Mouse (Mus musculus): ENCODE data around the gene Fcer2a. TPM values are rescaled to one million over a fixed set of nuclear protein-coding genes. Genes with fewer than 3 reads are reported as not detected.

Fcer2a gene
- polyA plus RNA-seq (2016; fragmentation: Nextera tagmentation; extraction: Ambion mirVana): 0.35 and 0.89 TPM in 2 replicates

DNA sequence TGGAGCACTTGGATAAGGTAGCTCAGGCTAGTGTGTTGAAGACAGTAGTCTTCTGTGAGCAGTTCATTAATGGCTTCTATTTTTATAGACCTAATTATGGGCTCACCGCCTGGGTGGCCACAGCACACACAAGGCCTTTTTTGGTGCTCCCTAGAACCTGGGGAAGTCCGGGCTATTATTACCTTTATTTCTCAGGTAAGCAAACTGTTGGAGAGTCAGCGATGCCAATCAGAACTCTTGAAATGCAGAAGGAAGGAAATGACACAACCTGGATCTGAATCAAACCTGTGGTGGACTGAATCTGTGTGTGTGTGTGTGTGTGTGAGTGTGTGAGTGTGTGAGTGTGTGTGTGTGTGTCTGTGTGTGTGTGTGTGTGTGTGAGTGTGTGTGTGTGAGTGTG, at the start of gene Fcer2a:
TSS of gene Fcer2a (minus strand) at position 55 of the 400 bp plus-strand sequence.
- H3K27ac ChIP-seq: no peak within 1 kb of the TSS
- no peak within 1 kb of the TSS for H3K4me3 ChIP-seq (replicated peaks)
- H3K27me3 ChIP-seq: no peaks in the 10 kb centered on the region
- no peaks in the 10 kb centered on the region for H3K36me3 ChIP-seq (replicated peaks)
- ATAC-seq (ENCODE audit: low FRiP score): no peak
- no peaks in the 10 kb centered on the region for H3K4me1 ChIP-seq
- H3K4me2 ChIP-seq: no peak within 1 kb of the TSS
- WGBS: 82% methylated on average over 3 of the region's 3 CpGs
- no peaks in the 10 kb centered on the region for H3K9me3 ChIP-seq
- H3K9ac ChIP-seq: no peak within 1 kb of the TSS

DNA sequence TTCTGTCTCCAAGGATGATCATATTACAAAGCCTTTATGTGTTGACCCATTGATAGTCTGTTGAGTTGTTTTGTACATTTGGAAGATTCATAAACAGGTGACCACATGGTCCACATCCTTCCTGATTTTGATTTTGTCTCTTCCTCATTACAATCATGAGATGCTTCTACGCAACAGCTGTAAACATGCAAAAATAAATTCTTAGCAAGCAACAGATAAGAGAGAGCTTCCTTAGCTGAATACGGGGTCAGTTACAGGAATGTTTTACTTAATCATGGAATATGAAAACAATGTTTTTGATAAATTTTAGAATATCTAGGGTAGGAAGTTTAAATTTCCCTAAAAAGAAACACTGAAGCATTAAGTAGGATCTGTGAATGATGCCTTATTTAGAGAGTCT, 43.0 kb upstream of the Fcer2a start:
- Histone ChIP-seq H3K27me3 (no peaks in the 10 kb centered on the region), H3K4me2 (no peak overlapping the region), H3K27ac (no peak overlapping the region), H3K9me3 (no peaks in the 10 kb centered on the region), H3K4me3 (replicated peaks) (no peak overlapping the region), H3K36me3 (replicated peaks) (no peaks in the 10 kb centered on the region), H3K9ac (no peak overlapping the region), H3K4me1 (no peaks in the 10 kb centered on the region)
- no peak for ATAC-seq (ENCODE audit: low FRiP score)
- WGBS: 91% methylated on average over 2 of the region's 2 CpGs

DNA sequence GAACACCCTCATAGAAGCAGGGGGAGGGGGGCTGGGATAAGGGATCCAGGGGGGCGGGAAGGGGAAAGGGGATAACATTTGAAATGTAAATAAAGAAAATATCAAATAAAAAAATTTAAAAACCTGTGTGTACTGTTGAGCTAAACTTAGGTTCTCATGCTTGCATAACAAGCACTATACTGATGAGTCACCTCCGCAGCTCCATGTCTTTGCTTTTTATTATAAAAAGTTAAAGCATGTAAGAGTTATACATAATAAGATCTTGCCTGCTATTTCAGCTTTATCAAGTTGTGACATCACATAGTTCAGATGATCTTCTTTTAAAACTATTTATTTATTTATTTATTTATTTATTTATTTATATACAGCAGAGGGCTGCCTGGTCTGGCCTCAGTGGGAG, 41.6 kb upstream of the Fcer2a start:
- H3K4me1 ChIP-seq: no peaks in the 10 kb centered on the region
- 84% methylated on average over 2 of the region's 2 CpGs for WGBS
- H3K9me3 ChIP-seq: no peaks in the 10 kb centered on the region
- H3K9ac ChIP-seq: no peak overlapping the region
- no peak overlapping the region for H3K27ac ChIP-seq
- H3K27me3 ChIP-seq: no peaks in the 10 kb centered on the region
- no peaks in the 10 kb centered on the region for H3K36me3 ChIP-seq (replicated peaks)
- no peak overlapping the region for H3K4me3 ChIP-seq (replicated peaks)
- ATAC-seq (ENCODE audit: low FRiP score): no peak
- no peak overlapping the region for H3K4me2 ChIP-seq

DNA sequence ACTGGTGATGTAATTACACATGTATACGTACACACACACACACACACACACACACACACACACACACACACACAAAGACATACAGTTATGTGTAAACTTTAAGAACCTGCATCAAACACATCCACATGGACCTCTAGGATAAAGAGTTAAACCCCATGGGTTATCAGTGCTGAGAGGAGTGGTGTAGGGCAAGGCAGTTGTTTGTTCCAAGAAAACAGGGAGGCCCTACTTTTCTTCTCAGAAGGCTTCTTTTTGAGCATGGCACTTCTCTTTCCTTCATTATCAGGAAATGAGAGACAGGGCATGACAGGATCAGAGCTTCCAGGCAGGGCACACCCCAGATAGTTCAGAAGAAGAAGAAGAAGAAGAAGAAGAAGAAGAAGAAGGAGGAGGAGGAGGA, 40.1 kb upstream of the Fcer2a start:
- Histone ChIP-seq H3K27me3 (no peaks in the 10 kb centered on the region), H3K4me1 (no peaks in the 10 kb centered on the region), H3K4me2 (no peak overlapping the region), H3K27ac (no peak overlapping the region), H3K9ac (no peak overlapping the region), H3K4me3 (replicated peaks) (no peak overlapping the region), H3K9me3 (no peaks in the 10 kb centered on the region), H3K36me3 (replicated peaks) (no peaks in the 10 kb centered on the region)
- no peak for ATAC-seq (ENCODE audit: low FRiP score)
- 56% methylated on average over 1 of the region's 1 CpGs for WGBS

DNA sequence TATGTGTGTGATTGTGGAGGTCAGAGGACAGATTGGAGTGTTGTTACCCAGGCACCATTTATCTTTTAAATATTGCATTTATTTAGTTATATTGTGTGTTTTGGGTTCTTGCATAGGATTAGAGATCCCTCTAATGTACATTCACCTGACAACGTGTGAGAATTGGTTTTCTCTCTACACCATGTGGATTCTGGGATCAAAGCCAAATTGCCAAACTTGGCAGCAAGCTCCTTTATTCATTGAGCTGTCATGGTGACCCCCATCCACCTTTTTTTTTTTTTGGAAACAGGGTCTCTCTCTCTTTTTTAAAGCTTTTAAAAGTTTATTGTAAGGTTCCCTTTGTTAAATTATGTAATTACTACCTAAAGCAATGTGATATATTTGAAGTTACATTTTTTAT, 27.1 kb upstream of the Fcer2a start:
- ATAC-seq (ENCODE audit: low FRiP score): no peak
- H3K4me1 ChIP-seq: no peaks in the 10 kb centered on the region

DNA sequence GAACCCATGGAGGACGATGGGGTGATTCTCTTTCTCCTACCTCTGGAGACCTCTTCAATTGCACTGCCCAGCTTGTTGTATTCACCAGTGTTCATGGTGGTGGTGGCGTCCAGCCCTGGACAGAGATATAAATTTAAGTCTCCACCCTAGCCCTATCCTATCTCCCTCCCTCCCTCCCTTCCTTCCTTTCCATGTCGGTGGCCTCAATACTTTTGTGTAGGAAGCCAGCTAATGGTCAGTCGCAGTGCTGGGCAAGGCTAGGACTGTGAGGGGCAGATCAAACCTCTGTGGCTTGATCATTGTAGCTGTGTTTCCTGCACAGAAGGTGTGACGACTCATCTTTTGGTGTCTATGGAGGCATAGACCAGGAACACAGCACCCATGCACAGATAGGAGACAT, 26.6 kb upstream of the Fcer2a start, which contains the start of gene Clec4g:
TSS of gene Clec4g (minus strand) at position 101 of the 400 bp plus-strand sequence.
- Histone ChIP-seq H3K9me3 (no peaks in the 10 kb centered on the region), H3K4me3 (replicated peaks) (no peak within 1 kb of the TSS), H3K27me3 (no peaks in the 10 kb centered on the region), H3K4me1 (no peaks in the 10 kb centered on the region), H3K9ac (no peak within 1 kb of the TSS), H3K36me3 (replicated peaks) (no peaks in the 10 kb centered on the region), H3K27ac (no peak within 1 kb of the TSS), H3K4me2 (no peak within 1 kb of the TSS)
- ATAC-seq (ENCODE audit: low FRiP score): no peak
- 78% methylated on average over 5 of the region's 5 CpGs for WGBS

More for the DNA sequence above, 27.1 kb upstream of the Fcer2a start:
- WGBS: 36% methylated on average over 1 of the region's 1 CpGs
- Histone ChIP-seq H3K9me3 (no peaks in the 10 kb centered on the region), H3K4me2 (no peak overlapping the region), H3K9ac (no peak overlapping the region), H3K27me3 (no peaks in the 10 kb centered on the region), H3K36me3 (replicated peaks) (no peaks in the 10 kb centered on the region), H3K27ac (no peak overlapping the region), H3K4me3 (replicated peaks) (no peak overlapping the region)

DNA sequence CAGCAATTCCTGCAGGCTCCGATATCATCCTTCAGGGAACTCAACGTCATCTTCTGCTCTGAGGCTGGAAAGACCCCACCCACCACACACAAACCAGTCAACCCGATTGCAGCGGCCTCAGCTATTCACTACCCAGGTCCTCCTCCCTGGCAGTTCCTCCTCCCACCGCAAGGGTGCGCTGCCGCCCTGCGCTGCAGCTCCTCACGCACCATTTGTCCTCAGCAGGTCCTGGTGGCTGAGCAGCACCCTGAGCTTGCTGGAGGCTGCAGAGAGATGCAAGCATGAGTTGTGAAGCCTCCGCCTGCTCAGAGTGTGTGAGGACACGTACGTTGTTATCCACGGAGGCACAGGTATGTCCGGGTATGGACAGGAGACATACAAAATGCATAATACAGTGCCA, 24.6 kb upstream of the Fcer2a start:
- Histone ChIP-seq H3K4me1 (no peaks in the 10 kb centered on the region), H3K9me3 (no peaks in the 10 kb centered on the region), H3K4me3 (replicated peaks) (no peak overlapping the region), H3K27ac (no peak overlapping the region), H3K4me2 (no peak overlapping the region), H3K36me3 (replicated peaks) (no peaks in the 10 kb centered on the region), H3K9ac (no peak overlapping the region), H3K27me3 (no peaks in the 10 kb centered on the region)
- ATAC-seq (ENCODE audit: low FRiP score): peak; percentile 33; the same call in 1 of the 2 replicates
- 17% methylated on average over 14 of the region's 14 CpGs for WGBS

DNA sequence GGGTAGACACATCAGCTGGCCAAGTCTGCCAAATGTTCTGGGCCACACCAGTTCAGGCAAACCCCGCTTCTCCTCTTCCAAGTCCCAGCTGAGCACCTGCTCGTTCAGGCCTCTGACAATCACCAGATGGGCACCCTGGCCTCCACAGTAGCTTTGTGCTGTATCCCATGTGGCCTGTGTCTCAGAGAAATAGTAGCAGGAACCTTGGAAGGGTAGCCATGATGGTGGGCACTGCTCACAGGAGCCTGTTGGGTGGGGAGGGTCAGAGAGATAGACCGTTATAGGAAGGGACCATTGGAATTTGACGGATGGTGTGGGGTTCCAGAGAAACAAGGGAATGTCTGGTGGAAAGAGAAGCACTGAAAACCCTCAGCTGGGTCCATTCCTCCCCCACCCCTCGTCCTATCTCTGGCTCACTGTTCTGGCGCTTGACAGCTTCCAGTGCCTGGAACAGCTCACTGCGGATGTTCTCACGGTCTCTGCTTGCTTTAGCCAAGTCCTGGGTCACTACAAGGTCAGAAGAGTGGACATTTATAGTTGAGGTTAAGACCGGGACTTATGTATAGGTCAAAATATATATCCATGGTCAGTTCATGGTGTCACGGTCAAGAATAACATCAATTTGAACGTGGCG, 23.5 kb upstream of the Fcer2a start:
- no peaks in the 10 kb centered on the region for H3K36me3 ChIP-seq (replicated peaks)
- H3K27me3 ChIP-seq: no peaks in the 10 kb centered on the region
- H3K4me1 ChIP-seq: no peaks in the 10 kb centered on the region
- no peak for ATAC-seq (ENCODE audit: low FRiP score)
- no peak overlapping the region for H3K4me2 ChIP-seq
- no peak overlapping the region for H3K27ac ChIP-seq
- 88% methylated on average over 12 of the region's 12 CpGs for WGBS
- H3K9me3 ChIP-seq: no peaks in the 10 kb centered on the region
- H3K9ac ChIP-seq: no peak overlapping the region
- no peak overlapping the region for H3K4me3 ChIP-seq (replicated peaks)

DNA sequence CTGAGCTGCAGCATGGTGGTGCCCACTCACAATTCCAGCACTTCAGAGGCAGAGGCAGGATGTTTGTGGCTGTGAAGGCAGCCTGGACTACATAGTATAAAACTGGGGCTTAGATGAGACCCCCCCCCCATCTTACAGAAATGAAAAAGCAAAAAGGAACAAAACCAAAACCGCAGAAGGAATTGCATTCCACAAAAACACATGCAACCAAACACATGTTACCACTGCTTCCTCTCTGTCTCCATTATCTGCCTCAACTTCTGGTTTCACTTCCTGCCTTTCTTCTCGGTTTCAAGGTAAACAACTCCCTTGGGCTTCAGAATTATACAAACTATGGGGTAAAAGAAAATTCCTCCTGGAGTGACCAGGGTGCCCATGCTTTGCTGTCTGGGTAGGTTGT, 17.7 kb upstream of the Fcer2a start:
- H3K27me3 ChIP-seq: no peaks in the 10 kb centered on the region

DNA sequence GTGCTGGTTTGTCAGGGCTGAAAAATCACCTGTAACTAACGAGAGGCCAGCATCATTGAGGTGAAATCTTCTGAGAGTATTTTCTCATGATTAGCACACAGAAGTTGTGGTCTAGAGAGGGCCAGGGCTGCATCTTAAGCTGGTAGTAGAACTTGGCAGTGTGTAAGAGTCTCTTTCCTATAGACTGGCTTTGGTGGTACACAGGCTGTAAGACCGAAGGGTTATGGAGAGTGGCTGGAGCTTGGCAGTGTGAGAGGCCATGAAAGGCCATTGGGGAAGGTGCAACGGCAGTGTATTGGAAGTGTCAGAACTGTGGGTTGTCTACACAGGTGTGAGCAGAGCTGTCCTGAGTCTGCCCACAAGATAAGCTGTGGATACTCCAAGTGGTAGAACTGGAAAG, 16.3 kb upstream of the Fcer2a start:
- no peak for ATAC-seq (ENCODE audit: low FRiP score)
- no peaks in the 10 kb centered on the region for H3K36me3 ChIP-seq (replicated peaks)
- H3K9me3 ChIP-seq: no peaks in the 10 kb centered on the region
- H3K4me1 ChIP-seq: no peaks in the 10 kb centered on the region
- H3K4me3 ChIP-seq (replicated peaks): no peak overlapping the region
- no peaks in the 10 kb centered on the region for H3K27me3 ChIP-seq
- H3K4me2 ChIP-seq: no peak overlapping the region
- H3K9ac ChIP-seq: no peak overlapping the region
- 82% methylated on average over 3 of the region's 3 CpGs for WGBS
- no peak overlapping the region for H3K27ac ChIP-seq

More for the DNA sequence above, 17.7 kb upstream of the Fcer2a start:
- Histone ChIP-seq H3K9ac (no peak overlapping the region), H3K36me3 (replicated peaks) (no peaks in the 10 kb centered on the region), H3K27ac (no peak overlapping the region), H3K4me3 (replicated peaks) (no peak overlapping the region), H3K9me3 (no peaks in the 10 kb centered on the region), H3K4me1 (no peaks in the 10 kb centered on the region), H3K4me2 (no peak overlapping the region)
- no peak for ATAC-seq (ENCODE audit: low FRiP score)
- 56% methylated on average over 2 of the region's 2 CpGs for WGBS

DNA sequence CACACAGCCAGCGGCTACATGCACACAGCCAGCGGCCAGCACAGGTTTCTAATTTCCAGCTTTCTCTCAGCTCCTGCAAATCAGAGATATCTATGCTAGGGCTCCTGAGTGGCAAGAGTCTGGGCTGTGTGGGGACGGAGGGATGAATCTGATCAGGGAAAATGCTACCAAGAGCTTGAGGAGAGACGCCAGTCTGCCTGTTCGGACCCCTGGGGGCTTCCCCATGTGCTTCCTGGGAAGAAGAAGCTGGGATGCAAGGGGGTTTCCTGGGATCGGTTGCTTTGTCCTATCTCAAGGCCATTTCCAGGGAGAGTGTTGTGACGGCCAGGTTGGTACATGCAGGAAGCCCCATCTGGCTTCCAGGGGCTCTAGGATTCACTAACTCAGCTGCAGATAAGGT, 13.6 kb upstream of the Fcer2a start:
- WGBS: 76% methylated on average over 7 of the region's 7 CpGs
- H3K4me2 ChIP-seq: no peak overlapping the region
- H3K9ac ChIP-seq: no peak overlapping the region
- H3K4me1 ChIP-seq: no peaks in the 10 kb centered on the region
- no peaks in the 10 kb centered on the region for H3K9me3 ChIP-seq
- no peaks in the 10 kb centered on the region for H3K27me3 ChIP-seq
- H3K36me3 ChIP-seq (replicated peaks): no peaks in the 10 kb centered on the region
- no peak overlapping the region for H3K27ac ChIP-seq
- ATAC-seq (ENCODE audit: low FRiP score): no peak
- no peak overlapping the region for H3K4me3 ChIP-seq (replicated peaks)

DNA sequence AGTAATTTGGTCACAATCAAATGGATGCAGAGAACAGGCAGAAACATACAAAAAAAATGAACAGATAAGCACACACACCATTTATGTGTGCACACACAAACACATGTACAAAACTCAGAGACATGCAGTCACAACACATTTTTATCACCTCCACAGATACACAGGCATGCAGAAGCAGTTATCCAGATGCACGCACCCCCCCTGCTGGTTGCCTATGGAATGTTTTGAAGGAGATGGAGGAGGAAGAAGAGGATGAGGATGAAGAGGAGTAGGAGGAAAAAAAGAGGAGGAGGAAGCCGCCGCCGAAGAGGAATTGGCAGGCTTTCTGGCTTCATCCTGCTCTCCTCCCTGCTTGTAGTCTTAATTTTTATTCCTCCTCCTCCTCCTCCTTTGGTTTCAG, 11.7 kb upstream of the Fcer2a start:
- Histone ChIP-seq H3K9ac (no peak overlapping the region), H3K4me1 (no peaks in the 10 kb centered on the region), H3K4me3 (replicated peaks) (no peak overlapping the region), H3K27me3 (no peaks in the 10 kb centered on the region), H3K9me3 (no peaks in the 10 kb centered on the region), H3K4me2 (no peak overlapping the region), H3K27ac (no peak overlapping the region), H3K36me3 (replicated peaks) (no peaks in the 10 kb centered on the region)
- WGBS: 60% methylated on average over 4 of the region's 4 CpGs
- no peak for ATAC-seq (ENCODE audit: low FRiP score)

DNA sequence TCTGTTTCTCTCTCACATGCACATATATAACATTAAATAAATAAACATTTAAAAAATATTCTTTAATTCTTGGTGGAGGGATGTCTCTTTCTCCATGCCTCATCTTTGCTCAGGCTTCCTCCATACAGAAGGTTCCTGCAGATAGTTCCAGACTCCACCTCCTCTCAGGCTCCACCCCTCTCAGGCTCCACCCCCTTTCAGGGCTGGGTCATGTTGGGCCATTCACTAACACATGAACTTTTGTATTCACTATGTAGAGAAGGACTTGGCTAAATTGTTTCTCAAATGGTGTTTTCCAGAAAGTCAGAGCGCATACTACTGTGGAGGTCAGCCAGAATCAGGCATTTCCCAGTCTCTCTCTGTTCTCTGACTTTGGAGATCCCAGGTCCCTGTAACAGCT, 7.5 kb upstream of the Fcer2a start:
- H3K27me3 ChIP-seq: no peaks in the 10 kb centered on the region
- ATAC-seq (ENCODE audit: low FRiP score): no peak
- H3K4me3 ChIP-seq (replicated peaks): no peak overlapping the region
- H3K27ac ChIP-seq: no peak overlapping the region
- H3K9ac ChIP-seq: no peak overlapping the region
- H3K9me3 ChIP-seq: no peaks in the 10 kb centered on the region
- WGBS: 97% methylated on average over 1 of the region's 1 CpGs
- no peak overlapping the region for H3K4me2 ChIP-seq
- no peaks in the 10 kb centered on the region for H3K36me3 ChIP-seq (replicated peaks)
- H3K4me1 ChIP-seq: no peaks in the 10 kb centered on the region
